Mouse (Mus musculus): ENCODE measurements around the gene Trpc4. TPM values are rescaled to one million over a fixed set of nuclear protein-coding genes. Genes with fewer than 3 reads are reported as not detected.

Gene Trpc4
- 0.04 TPM in 1 of 2 replicates, not detected in the other for polyA plus RNA-seq (2012; rRNA removed)

DNA sequence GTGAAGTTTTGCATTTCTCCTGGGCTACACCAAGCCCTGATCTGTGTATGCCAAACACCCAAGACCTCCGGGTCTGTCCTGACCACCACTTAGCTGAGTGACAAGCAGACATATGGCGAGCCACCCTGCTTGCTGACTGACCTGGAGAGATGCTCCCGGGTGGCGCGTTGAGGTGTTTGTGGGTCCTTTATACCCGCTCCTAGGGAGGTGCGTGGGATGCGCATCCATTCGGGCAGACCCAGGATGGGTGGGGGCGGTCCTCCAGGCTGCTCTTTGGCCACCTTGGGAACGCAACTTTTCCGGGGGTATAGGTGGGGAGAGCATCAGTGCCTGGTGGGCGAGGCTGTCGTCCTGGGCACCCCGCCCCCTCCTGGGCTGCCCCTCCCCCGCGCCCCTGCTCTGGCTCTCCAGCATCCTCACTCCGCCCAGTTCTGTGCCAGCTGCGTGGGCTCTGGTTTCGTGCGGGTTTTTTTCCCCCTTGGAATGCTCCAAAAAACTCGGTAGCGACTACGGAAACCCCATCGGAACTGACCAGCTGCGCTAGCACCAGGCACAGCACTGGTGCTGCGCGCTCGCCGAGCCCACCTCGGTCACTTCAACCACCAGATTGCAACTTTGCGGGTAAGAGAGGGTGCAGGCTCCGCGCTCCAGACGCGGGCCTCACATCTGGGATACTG is at the start of gene Trpc4:
Trpc4 (plus strand) TSS at position 397 of the 677 bp plus-strand sequence.
- no peaks in the 10 kb centered on the region; the same call in 1 of the 2 replicates for H3K27me3 ChIP-seq (ENCODE audit: control insufficient read depth, insufficient read depth, low read length)
- 5% methylated on average over 36 of the region's 36 CpGs for WGBS
- no peak for DNase-seq (ENCODE audit: low read depth in 1 of 2, low spot score in 2 of 2)
- no peak for TF ChIP-seq POLR2A (IDR thresholded peaks at IDR 0.05; ENCODE audit: low read depth, low read length)
- no peak for TF ChIP-seq CTCF (IDR thresholded peaks at IDR 0.05; ENCODE audit: extremely low read depth, insufficient read depth, insufficient read length, insufficient replicate concordance)
- no peak within 1 kb of the TSS for H3K27ac ChIP-seq (ENCODE audit: insufficient read depth, low read length)
- no peaks in the 10 kb centered on the region for H3K4me1 ChIP-seq (ENCODE audit: control insufficient read depth, insufficient read depth, insufficient read length)
- no peaks in the 10 kb centered on the region for H3K36me3 ChIP-seq (ENCODE audit: control insufficient read depth, insufficient read depth, low read length)
- no peak within 1 kb of the TSS for H3K4me3 ChIP-seq (ENCODE audit: extremely low read depth, insufficient read depth, insufficient read length)

DNA sequence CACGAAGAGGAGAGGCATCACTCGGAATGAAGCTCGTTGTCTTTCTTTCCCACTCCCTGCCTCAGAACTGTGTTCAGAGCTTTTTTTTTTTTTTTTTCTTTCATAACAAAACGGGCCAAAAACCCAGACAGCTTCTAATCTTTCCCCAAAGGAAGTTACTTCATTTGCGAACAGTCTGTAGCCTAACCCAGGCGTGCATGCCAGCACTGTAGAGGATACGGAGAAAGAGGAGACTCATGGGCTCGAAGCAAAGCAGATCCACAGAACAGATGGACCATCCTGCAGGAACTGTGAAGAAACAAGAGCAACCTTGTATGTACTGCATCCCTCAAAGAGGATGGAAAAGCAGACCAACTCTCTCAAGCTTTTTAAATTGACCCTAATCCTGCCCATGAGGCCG is 44.3 kb upstream of the Trpc4 start:
- DNase-seq (ENCODE audit: low read depth in 1 of 2, low spot score in 2 of 2): no peak
- Histone ChIP-seq H3K36me3 (ENCODE audit: control insufficient read depth, insufficient read depth, low read length) (no peaks in the 10 kb centered on the region), H3K27ac (ENCODE audit: insufficient read depth, low read length) (no peak overlapping the region), H3K4me3 (ENCODE audit: extremely low read depth, insufficient read depth, insufficient read length) (no peak overlapping the region), H3K4me1 (ENCODE audit: control insufficient read depth, insufficient read depth, insufficient read length) (no peaks in the 10 kb centered on the region), H3K27me3 (ENCODE audit: control insufficient read depth, insufficient read depth, low read length) (no peaks in the 10 kb centered on the region)
- 64% methylated on average over 9 of the region's 9 CpGs for WGBS
- TF ChIP-seq POLR2A (IDR thresholded peaks at IDR 0.05; ENCODE audit: low read depth, low read length) (no peak), CTCF (IDR thresholded peaks at IDR 0.05; ENCODE audit: extremely low read depth, insufficient read depth, insufficient read length, insufficient replicate concordance) (no peak)

DNA sequence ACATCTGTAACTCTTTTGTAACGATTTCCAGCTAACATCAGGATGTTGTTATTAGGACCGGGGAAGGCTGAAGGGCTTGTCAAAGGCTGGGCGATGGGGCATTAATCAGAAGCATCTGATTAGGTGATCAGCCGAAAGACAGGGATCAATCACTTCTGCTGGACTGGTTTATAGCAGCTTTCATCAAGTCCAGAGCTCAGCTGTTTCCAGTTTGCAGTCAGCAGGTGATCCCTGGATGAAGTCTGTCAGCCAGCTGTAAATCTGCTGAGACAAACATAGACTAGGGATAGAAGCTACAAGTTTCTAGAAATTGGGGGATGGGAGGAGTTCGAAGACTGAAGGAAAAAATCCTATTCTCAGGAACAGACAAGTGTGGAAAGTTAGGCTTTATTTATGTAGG is 20.5 kb upstream of the Trpc4 start:
- no peak for DNase-seq (ENCODE audit: low read depth in 1 of 2, low spot score in 2 of 2)
- no peak overlapping the region for H3K4me3 ChIP-seq (ENCODE audit: extremely low read depth, insufficient read depth, insufficient read length)
- no peaks in the 10 kb centered on the region for H3K4me1 ChIP-seq (ENCODE audit: control insufficient read depth, insufficient read depth, insufficient read length)
- no peaks in the 10 kb centered on the region for H3K36me3 ChIP-seq (ENCODE audit: control insufficient read depth, insufficient read depth, low read length)
- TF ChIP-seq POLR2A (IDR thresholded peaks at IDR 0.05; ENCODE audit: low read depth, low read length) (no peak), CTCF (IDR thresholded peaks at IDR 0.05; ENCODE audit: extremely low read depth, insufficient read depth, insufficient read length, insufficient replicate concordance) (no peak)
- WGBS: 83% methylated on average over 5 of the region's 5 CpGs
- no peak overlapping the region for H3K27ac ChIP-seq (ENCODE audit: insufficient read depth, low read length)
- no peaks in the 10 kb centered on the region for H3K27me3 ChIP-seq (ENCODE audit: control insufficient read depth, insufficient read depth, low read length)

DNA sequence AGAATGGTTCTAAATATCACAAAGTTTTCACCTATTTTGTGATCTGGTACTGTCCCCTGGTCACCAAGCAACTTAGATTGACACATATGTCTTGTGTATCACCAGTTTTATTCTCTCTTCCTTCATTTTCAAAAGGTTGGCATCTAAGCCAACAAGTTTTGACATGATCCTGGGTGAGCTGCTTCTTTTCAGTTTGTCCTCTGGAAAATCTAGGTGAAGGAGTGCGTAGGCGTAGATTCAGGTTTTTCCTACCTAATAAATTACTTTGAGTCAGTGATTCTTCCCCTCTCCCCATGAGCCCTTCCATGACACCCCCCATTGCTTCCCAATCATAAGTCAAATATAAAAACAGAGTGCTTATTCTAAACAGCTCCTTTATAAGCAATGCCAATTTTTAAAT is 14.5 kb upstream of the Trpc4 start:
- no peak overlapping the region for H3K27ac ChIP-seq (ENCODE audit: insufficient read depth, low read length)
- no peak overlapping the region for H3K4me3 ChIP-seq (ENCODE audit: extremely low read depth, insufficient read depth, insufficient read length)
- DNase-seq (ENCODE audit: low read depth in 1 of 2, low spot score in 2 of 2): no peak
- 96% methylated on average over 2 of the region's 2 CpGs for WGBS
- no peaks in the 10 kb centered on the region for H3K27me3 ChIP-seq (ENCODE audit: control insufficient read depth, insufficient read depth, low read length)
- no peaks in the 10 kb centered on the region for H3K36me3 ChIP-seq (ENCODE audit: control insufficient read depth, insufficient read depth, low read length)
- H3K4me1 ChIP-seq (ENCODE audit: control insufficient read depth, insufficient read depth, insufficient read length): no peaks in the 10 kb centered on the region
- no peak for TF ChIP-seq POLR2A (IDR thresholded peaks at IDR 0.05; ENCODE audit: low read depth, low read length)

DNA sequence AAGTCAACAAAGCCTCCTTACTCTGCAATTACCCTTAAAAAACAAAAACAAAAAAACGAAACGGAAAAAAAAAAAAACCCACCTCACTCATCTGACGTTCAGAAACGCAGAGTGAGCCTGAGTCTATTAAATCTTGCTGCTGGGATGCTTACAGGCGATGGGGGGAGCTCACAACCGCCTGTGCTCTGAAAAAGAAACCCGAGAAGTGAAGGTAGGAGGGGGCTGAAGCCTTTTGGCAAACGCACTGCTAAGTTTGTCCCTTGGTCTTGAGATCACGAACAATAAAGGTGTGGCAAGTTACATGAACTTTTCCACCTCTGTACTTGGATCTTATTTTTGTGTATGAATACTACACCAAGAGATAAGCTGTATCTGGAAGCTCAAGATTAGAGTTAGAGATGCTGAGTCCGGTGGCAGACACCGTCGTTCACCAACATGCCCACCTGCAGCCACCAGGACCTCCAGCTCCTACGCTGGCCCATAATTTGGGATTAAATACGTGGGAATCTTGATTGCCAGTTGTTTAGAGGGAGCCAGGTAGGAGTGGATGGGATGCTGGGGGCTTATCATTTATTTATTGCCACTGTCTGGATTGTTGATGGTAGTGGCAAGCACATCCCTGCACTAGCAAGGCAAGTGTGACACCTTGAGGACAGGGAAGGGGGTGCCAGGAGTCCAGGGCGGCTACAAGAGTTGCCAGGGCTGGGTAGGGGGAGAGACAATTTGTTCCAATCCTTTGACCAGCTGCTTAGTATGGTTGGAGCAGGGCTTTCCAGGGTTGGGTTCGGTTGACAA is 794 bp upstream of the Trpc4 start:
- Histone ChIP-seq H3K27me3 (ENCODE audit: control insufficient read depth, insufficient read depth, low read length) (no peaks in the 10 kb centered on the region; the same call in 1 of the 2 replicates), H3K27ac (ENCODE audit: insufficient read depth, low read length) (no peak overlapping the region), H3K4me3 (ENCODE audit: extremely low read depth, insufficient read depth, insufficient read length) (no peak overlapping the region), H3K4me1 (ENCODE audit: control insufficient read depth, insufficient read depth, insufficient read length) (no peaks in the 10 kb centered on the region), H3K36me3 (ENCODE audit: control insufficient read depth, insufficient read depth, low read length) (no peaks in the 10 kb centered on the region)
- WGBS: 13% methylated on average over 16 of the region's 16 CpGs
- TF ChIP-seq POLR2A (IDR thresholded peaks at IDR 0.05; ENCODE audit: low read depth, low read length) (no peak), CTCF (IDR thresholded peaks at IDR 0.05; ENCODE audit: extremely low read depth, insufficient read depth, insufficient read length, insufficient replicate concordance) (peak; percentile 41; the same call in 1 of the 2 replicates)
- DNase-seq (ENCODE audit: low read depth in 1 of 2, low spot score in 2 of 2): no peak

DNA sequence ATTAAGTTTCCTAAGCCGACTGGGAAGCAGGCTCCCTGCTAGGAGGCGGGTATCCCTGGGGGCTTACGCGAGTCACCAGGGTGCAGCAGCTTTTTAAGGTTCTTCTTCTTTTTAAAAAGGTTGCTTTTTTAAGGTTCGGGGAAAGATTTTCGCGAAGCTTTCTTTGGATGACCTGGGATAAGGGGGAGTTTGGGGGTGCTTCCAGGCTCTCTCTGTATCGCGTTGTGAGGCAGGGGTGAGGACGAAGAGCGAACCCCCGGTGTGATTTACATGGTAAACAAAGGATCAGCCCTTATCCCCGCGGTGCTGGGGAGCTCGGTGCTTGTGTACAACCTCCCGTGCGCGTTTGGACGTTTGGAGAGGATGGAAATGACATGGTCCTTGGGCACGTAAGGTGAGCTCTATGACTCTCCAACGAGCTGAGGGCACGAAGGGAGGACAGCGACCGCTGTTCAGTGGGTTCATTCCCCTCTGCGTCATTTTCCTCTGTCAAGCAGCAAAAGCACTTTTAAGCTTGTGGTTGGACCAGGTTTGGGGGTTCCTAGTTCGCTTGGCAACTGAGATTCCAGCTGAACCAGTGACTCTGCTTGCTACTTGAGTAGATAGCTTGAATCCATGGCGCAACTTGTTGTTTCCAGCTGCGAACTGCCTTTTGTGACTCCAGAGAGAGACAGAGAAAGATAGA is 623 bp downstream of the Trpc4 start:
- 4% methylated on average over 28 of the region's 28 CpGs for WGBS
- H3K4me3 ChIP-seq (ENCODE audit: extremely low read depth, insufficient read depth, insufficient read length): no peak overlapping the region
- H3K27me3 ChIP-seq (ENCODE audit: control insufficient read depth, insufficient read depth, low read length): no peaks in the 10 kb centered on the region; the same call in 1 of the 2 replicates

More for the DNA sequence above, 623 bp downstream of the Trpc4 start:
- DNase-seq (ENCODE audit: low read depth in 1 of 2, low spot score in 2 of 2): no peak
- H3K27ac ChIP-seq (ENCODE audit: insufficient read depth, low read length): no peak overlapping the region
- TF ChIP-seq POLR2A (IDR thresholded peaks at IDR 0.05; ENCODE audit: low read depth, low read length) (no peak), CTCF (IDR thresholded peaks at IDR 0.05; ENCODE audit: extremely low read depth, insufficient read depth, insufficient read length, insufficient replicate concordance) (no peak)
- no peaks in the 10 kb centered on the region for H3K36me3 ChIP-seq (ENCODE audit: control insufficient read depth, insufficient read depth, low read length)
- no peaks in the 10 kb centered on the region for H3K4me1 ChIP-seq (ENCODE audit: control insufficient read depth, insufficient read depth, insufficient read length)

All from spleen, adult 2 months (tissue).